Mouse (Mus musculus): ENCODE measurements around the gene Ifngr2. TPM values are rescaled to one million over a fixed set of nuclear protein-coding genes. Genes with fewer than 3 reads are reported as not detected.
A peak's percentile ranks its signal among the peaks of the same experiment; 100 is the strongest.

Ifngr2 gene
- total RNA-seq, 2 experiments from 2014 or later = 59.8 to 60.8 TPM

DNA sequence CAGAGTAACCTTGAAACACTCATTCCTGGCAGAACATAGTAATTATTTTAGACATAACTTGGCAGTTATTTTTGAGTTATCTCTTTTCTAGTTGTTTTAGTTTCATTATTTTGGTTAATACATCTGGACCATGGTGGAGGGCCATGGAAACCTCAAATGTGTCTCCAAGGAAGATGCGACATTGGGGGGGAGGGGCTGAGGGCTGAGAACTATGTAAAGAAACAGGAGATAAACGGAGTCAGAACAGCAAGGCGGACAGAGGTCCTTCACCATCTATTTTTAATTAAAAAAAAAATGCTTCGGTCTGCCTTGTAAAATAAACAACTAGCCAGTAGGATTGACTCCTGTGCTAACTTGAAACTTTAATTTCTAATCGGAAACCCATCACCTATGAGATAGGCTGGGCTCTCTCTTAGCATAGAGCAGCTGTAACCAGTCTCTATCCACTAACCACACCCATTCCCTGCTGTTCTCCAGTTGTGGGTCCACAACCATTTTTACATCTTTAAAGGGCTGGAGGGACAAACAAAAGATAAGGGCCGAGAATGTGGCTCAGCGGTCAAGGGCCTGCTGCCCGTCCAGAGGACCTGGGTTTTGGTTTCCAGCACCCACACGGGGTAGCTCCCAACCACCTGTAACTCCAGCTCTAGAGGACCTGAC, 18.6 kb downstream of the Ifngr2 start:
- no peak for DNase-seq

DNA sequence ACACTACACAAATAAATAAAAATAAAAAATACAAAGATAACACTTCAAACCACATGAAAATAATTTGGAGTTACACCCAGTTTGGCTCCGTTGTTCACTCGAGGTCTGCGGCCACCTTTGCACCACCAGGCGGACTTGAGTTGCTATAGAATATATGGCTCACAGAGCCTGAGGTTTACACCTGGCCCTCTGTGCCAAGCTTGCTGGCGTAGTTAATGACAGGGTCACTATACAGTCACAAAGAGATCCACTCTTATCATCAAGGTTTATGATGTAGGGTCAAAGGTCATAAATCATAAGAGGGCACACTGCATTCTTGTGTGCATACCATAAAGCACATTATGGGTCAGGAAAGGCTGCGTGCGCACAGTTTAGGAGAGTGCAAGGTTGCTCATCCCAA, 19.1 kb downstream of the Ifngr2 start:
- DNase-seq = no peak

DNA sequence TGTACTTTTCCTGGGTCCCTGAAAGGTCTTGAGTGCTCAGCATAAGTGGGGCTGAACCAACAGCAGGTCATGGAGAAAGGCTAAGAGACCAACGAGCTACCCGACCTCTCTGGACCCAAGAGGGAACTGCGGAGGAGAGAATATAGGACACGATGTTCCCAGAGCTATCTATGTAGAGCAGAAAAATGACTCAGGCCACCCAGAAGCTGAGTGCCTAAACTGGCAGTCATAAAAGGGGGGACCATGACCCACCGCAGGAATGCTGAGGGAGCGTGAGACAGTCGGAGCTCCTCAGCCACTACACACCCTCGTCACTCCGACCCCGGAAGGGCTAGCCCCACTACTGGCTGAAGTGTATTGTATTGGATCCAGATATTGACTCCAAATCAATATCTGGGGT, 22.1 kb downstream of the Ifngr2 start:
- no peak for DNase-seq

DNA sequence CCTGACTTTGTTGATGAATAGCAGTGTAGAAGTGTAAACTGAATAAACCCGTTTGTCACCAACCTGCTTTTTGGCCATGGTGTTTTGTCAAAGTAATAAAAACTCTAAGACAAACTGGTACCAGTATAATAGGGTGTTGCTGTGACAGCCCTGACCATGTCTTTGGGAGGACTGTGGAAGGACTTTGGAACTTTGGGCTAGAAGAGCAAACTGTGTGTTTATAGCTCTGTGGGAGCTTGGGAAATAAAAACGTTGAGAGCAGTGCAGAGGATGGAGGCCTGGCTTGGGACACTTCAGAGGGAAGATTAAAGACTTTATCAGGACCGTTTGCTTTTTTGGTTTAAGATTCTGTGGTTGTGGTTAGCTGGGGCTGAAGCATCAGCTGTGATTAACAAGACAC, 24.2 kb downstream of the Ifngr2 start:
- no peak for DNase-seq

DNA sequence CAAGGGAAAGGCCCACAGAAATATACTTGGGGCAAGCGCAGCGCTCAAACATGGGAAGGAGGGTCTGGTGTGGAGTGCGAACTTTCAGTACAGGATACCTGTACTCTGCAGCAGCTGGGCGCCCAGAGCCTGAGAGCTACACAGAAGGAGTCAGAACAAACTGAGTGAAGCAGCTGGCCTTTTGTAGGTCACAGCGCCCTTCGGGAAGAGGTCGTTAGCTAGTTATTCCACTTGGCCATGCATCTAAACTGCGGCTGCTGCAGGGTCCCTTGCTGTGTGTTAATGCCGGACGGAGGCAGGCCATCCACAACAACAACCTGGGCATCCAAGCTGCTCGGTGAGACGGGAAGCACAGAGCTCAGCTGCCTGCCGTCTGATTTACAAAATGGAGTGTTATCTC, 28.3 kb downstream of the Ifngr2 start:
- DNase-seq = no peak

DNA sequence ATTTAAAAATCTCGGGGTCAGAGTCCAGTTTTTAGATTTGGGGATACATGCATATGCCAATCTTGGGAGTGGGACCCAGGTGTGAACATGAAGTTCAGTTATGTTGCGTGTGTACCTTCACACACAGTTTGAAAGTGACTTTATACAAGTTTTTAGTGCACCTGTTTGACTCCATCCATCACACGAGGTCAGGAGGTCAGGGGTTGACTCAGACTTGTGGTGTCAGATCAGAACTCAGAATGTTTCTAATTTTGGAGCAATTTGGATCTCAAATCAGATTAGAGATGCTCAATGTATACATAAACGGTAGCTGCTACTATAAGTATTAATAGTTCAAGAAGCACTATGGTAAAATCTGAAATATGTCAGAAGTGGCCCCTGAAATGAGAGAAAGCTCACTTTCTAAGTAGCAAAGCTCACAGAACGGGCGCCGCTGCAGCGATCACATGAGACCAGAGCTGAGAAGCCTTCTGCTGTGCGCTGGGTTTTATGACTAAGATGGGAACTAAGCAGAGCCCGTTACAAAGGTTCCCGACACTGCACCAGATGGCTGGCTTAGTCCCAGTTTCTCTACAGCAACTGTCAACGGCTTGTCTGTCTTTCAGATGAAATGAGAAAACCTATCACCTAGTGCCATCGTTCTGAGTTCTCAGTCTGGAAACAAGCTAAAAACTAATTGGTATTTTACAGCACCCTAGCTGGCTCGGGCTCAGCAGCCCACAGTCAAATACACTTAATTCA, 32.3 kb downstream of the Ifngr2 start:
- DNase-seq = no peak

DNA sequence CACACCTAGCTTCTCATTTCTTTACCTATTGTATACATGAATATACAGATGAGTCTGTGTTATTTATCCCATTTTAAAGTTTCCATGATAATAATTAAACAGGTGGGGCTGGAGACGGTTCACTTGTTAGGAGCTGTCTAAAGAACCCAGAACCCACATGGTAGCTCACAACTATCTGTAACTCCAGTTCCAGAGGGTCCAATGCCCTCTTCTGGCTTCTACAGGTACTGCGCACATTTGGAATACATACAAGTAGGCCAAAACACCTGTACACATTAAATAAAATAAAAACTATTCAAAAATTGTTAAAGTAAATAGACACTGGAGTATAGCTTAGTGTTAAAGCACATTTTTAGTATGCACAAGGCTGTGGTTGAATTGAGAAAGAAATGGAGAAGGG, 35.4 kb downstream of the Ifngr2 start:
- DNase-seq = no peak

DNA sequence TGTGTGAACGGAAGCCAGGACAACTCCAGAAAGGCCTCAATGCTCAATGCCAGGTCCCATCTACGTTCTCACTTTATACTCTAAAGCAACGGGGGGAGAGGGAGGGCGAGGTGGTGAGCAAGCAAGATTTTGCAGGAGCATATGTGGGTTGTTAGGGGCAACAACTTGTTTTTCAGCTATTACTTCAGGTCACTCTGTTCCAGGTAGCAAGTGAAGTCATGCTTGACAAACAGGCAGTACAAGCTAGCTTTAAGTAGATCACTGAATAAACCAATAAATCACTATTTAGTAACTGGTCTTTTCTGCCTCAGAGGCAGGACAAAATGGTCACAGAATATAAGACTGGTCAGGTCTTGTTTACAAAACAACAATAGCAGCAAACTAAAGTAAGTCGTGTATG, 38.7 kb downstream of the Ifngr2 start:
- no peak for DNase-seq

DNA sequence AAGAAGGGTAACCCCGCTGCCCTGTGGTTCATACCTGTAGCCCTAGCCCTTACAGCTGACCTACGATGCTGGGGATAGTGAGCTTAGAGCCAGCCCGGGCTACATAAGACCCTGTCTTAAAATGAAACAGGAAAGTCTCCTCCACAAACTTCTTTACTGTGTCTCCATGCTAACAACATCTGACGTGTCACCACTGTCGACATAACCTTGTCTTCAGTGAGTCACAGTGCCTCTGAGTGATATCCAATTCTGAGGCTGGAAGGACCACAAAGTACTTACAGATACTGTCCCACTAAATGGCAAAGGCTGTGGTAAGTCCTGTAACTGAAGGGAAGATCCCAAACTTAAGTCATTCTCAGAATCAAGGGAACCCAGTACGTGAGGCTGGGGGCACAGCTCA, 39.4 kb downstream of the Ifngr2 start:
- no peak for DNase-seq

DNA sequence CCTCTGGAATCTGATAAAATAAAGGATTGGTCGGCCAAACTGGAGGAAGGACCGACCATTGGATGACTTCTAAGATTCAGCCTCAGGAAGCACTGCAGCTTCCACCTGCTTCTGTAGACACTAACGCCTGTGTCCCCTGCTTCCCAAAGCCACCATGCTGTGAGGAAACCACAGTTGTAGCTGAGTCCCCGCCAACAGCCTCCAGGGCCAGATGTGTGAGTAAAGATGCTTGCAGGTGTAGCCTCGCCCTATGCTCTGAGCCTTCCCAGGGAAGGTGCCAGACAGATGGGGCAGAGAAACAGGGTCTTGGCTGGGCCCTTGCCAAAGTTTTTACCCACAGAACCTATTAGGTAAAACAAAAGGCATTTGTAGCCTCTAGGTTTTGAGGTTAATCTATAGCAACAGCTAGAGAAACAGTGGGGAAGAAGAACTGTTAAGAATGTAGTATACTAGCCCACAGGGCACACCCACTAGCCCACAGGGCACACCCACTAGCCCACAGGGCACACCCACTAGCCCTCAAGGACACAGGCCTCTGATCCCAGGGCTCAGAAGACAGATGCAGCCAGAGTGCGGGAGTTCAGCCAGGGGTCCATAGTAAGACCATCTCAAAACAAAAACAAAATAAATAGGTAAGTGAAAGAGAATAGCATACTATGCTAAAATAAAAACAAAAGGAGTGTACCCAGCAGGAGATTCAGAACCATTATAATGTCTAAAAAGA, 41.0 kb downstream of the Ifngr2 start:
- no peak for DNase-seq

DNA sequence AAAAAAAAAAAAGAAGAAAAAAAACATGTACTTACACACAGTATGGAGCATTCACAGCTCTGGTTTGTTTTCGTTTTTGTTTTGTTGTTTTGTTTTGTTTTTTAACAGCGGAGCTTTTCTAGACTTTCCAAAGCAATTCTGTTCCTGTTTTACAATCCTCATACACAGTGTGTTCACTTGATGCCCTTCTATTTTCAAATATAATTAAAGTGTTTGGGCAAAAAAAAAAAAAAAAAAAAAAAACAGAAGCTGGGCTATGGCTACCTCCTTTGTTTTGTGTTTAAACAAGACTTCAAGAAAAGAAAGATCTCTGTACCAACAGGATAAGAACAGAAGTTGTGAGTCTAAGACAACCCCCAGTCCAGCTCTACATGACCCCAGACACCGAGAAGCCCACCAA, 41.8 kb downstream of the Ifngr2 start:
- no peak for DNase-seq

DNA sequence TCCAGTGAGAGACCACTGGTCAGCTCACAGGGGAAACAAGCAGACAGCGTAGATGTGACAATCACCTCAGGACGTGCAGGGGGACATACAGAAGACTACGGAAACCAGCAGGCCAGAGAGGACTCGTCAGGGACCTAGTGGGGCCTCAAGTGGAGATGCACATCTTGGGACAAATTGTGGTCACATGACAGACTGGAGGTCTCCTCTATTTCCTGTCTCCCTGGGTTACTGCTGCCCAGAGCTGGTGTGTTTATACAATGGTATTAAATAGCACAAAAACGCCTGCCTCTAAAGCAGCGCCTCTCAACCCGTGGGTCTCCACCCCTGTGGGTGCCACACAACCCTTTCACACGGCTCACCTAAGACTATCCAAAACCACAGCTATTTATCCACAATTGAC, 45.3 kb downstream of the Ifngr2 start:
- no peak for DNase-seq

DNA sequence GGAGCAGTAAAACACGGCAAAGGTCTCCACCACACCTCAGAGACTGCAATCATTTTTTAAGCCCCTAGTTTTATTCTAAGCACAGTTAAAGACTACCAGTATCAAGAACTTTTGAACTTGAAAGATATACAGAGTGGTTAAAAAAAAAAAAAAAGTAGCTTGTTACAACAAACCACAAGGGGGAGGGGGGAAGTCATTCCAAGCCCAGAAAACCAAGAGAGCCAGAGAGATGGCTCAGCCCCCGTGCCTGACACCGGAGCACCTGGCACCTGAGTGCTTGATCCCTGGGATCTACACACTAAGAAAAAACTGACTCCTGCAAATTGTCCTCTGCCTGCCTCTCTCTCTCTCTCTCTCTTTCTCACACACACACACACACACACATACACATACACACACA, 46.4 kb downstream of the Ifngr2 start:
- no peak for DNase-seq

DNA sequence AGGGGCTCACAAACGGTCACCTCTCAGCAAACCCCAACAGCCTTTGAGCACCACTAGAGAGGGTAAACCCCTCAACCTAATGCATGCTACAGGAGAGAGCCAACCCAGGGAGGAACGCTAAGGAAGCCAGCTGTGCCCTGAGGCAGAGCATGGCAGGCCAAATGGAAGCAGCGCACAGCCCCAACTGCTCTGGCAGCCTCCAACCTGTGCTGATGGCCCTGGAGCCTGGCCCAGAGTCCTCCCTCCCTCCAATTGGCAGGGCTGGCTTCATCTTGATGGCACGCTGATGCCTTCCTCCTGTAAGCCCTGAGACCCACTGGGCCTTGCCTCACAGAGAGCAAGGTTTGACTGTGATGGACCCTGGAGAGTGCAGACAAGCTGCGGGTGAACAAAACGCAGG, 48.2 kb downstream of the Ifngr2 start:
- peak; percentile 58 for DNase-seq

DNA sequence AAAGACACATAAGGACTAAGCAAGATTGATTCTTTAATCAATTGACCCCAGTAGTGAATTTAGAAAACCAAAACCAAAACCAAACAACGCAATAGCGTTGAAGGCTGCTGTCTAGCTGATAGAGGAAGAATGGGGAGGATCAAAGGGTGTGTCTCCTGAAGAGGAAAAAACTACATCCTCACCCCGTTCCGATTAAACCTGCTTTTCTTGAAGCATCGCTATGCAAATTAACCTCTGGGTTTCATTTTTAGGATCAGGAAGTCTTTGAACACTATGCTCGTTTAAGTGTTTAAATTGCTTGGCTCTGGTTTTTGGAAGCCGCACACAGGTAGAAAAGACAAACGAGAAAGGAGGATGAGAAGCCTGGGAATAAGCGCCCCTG, 49.5 kb downstream of the Ifngr2 start:
- no peak for DNase-seq

DNA sequence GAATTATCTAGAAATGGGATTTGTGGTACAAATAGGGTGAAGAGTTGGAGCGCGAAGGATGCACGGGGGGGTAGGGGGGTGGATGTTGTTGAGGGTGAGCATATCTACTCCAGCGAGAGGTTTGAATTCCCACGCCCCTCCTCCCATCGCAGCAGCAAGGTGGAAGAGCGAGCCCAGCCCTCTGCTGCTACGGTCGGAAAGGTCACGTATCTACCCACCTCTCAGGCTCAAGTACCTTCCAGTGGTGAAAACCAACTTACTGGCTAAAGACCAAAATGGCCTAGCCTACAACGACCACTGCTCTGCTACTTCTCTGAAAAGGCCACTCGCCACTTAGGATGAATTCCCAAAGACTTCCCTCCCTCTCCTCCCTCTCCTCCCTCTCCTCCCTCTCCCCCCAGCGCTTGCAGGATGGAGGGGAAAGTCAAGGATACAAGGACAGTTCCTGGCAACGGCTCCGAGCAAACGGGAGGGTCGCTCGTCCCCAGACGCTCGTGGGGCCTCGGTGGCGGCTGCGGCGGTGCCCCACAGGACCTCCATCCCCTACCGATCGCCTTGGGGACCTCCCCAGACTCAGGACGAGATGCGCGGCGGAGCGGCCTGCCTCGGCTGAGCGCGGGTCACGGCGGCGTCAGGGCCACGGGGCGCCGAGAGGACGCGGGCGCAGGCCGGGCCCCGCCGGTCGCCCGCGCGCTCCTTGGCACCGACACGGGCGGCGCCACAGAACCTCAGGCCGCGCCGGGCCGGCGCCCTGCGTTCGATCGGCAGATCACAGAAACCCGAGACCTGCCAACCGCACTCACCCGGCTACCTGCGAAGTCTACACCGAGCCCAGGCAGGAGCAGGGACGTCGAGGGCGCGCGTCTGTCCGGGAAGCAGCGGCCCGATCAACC, 50.2 kb downstream of the Ifngr2 start:
- DNase-seq = no peak

DNA sequence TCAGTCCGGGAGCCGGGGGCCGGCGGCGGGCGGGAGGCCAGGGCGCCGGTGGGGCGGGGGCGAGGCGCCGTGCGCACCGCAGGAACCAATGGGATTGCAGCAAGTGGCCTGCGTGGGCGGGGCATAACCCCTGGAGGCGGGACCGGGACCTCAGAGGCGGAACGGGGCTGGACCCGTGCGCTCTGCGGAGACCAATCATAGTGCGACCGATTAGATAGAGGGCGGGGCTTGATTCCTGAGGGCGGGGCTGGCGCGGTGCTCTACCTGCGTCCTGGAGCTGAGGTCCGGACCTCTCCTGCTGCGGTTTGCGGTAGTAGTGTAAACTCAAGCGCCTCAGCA, 50.8 kb downstream of the Ifngr2 start, which contains the start of gene Tmem50b:
TSS of gene Tmem50b (minus strand) at position 129 of the 339 bp plus-strand sequence.
- DNase-seq = peak; percentile 99

DNA sequence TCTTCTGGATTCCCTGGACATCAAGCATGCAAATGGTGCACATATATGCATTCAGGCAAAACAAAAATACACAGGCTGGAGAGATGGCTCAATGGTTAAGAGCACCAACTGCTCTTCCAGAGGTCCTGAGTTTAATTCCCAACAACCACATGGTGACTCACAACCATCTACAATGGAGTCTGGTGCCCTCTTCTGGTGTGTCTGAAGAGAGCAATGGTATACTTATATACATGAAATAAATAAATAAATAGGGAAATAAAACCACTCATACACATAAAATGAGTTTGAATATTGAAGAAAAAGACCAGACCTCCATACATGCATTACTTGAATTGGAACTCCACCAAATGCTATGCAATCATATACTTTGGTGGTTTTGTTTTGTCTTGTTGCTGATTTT, 52.4 kb downstream of the Ifngr2 start:
- no peak for DNase-seq

DNA sequence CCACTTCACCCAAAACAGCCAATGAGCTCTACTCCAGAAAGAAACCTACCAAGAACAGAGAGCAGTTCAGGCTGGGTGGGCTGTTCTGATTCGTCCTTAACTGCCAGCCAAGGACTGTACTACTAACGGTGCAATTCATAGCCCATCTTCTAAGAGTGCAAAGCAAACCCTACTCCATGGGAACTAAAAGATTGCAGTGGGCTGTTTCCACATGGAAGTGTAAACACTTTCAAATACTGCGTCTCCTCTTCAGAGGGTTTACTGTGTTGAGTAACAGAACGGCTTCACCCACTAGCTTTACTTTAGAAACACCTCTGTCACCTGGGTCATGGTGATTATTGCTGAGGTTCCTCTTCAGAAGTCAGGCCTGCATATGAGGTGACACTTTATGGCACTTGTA, 54.2 kb downstream of the Ifngr2 start:
- no peak for DNase-seq

DNA sequence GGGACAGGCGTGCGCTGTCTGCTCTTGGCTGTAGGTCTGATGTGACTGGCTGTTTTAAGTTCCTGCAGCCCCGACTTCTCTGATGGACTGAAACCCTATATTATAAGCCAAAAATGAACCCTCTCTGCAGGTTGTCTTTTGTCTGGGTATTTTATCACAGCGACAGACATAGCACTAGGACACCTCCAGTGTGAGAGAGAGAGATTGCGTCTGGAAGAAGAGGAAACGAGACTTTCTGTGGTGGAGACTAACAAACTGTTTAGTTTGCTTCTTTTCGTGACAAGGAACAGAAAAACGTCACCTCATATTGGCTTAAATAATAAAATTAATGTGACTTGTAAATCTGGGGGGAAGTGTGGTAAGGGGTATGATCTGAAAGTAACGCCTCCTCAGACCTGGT, 54.8 kb downstream of the Ifngr2 start:
- no peak for DNase-seq

DNA sequence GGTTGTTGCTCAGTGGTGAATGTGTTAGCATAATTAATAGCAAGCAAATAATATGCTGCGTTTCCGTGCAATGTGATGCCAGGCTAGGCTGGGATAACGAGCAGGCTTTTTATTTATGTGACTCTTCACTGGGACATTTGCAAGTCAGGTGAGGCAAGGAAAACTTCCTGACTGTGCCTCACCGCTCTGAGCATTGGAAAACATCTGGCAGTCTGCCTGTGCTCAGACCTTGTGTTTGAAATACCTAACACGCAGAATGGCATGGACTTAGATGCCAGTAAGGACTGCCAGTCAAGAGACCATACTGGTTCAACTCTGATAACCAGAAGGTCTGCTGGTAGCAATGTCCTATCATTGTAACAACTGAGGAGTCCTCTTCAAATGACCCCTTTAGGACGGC, 58.3 kb downstream of the Ifngr2 start:
- no peak for DNase-seq

DNA sequence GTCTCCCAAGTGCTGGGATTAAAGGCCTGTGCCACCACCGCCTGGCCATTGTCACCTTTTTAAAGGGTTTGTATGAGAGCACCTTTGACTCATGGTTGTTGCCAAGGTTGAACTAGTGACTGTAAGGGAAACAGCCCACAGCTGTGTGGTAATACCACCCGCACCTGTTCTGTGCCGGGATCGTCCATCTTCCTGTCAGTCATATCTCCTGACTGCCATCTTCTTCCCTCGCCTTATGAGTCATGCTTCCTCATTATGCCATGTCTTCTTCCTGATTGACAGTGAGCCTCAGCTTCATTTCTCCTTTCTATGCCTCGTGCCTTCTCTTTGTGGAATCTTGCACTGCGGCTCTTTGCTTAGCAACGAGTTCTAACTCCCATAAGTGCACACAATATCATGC, 60.1 kb downstream of the Ifngr2 start:
- DNase-seq = no peak

All from gastrocnemius, postnatal 10 days (tissue).